Mouse (Mus musculus) MEL (cell line): Measurements from ENCODE around the gene Otor. TPM values are rescaled to one million over a fixed set of nuclear protein-coding genes. Genes with fewer than 3 reads are reported as not detected.

ENCODE experiments used
- DNase-seq: peaks from one replicate; pipeline ENCODE4 v3.0.0; 2011; ENCODE audit warnings: low read depth, low spot score
- H3K27ac ChIP-seq: 2 replicates; pipeline ENCODE4 v1.5.1; 2012; ENCODE audit warnings: low read depth, mild to moderate bottlenecking, control low read depth, low read length, moderate library complexity; ENCODE audit not compliant: control insufficient read depth
- H3K27me3 ChIP-seq, 2 experiments: fragments of 150-350 bp in 1 of 2; sonication (generic) in 1 of 2; 2 replicates each; pipeline ENCODE4 v1.6.1; 2012; ENCODE audit warnings: low read length in 2 of 2, mild to moderate bottlenecking in 2 of 2, improper control_type of control experiment in 1 of 2, moderate library complexity in 1 of 2; ENCODE audit not compliant: insufficient read depth in 2 of 2, control insufficient read depth in 1 of 2
- H3K36me3 ChIP-seq, 2 experiments: 2 replicates each; pipeline ENCODE4 v1.6.1; 2012 to 2014; ENCODE audit warnings: low read length in 2 of 2, improper control_type of control experiment in 1 of 2, inconsistent platforms in 1 of 2, mild to moderate bottlenecking in 1 of 2; ENCODE audit not compliant: insufficient read depth in 2 of 2, control insufficient read depth in 1 of 2
- H3K4me1 ChIP-seq, 2 experiments: fragments of 150-350 bp in 1 of 2; sonication (generic) in 1 of 2; 2 replicates each; pipeline ENCODE4 v1.6.1; 2012; ENCODE audit warnings: low read length in 2 of 2, improper control_type of control experiment in 1 of 2, mild to moderate bottlenecking in 1 of 2; ENCODE audit not compliant: insufficient read depth in 2 of 2, control insufficient read depth in 1 of 2
- H3K4me3 ChIP-seq, 2 experiments: fragments of 150-350 bp in 1 of 2; sonication (generic) in 1 of 2; 2 replicates each; pipeline ENCODE4 v1.5.1; 2012; ENCODE audit warnings: low read depth in 2 of 2, low read length in 2 of 2, mild to moderate bottlenecking in 2 of 2, moderate library complexity in 2 of 2, control low read depth in 1 of 2, improper control_type of control experiment in 1 of 2; ENCODE audit not compliant: control insufficient read depth in 1 of 2, insufficient read depth in 1 of 2
- H3K79me2 ChIP-seq: 2 replicates; pipeline ENCODE4 v1.6.1; 2012; ENCODE audit warnings: mild to moderate bottlenecking, low read length, moderate library complexity; ENCODE audit not compliant: control insufficient read depth, poor library complexity, insufficient read depth
- H3K9ac ChIP-seq: 2 replicates; pipeline ENCODE4 v1.6.1; 2012; ENCODE audit warnings: low read depth, mild to moderate bottlenecking, control low read depth, low read length, moderate library complexity; ENCODE audit not compliant: control insufficient read depth, poor library complexity, severe bottlenecking
- H3K9me3 ChIP-seq: fragments of 150-350 bp; sonication (generic); replicated peaks from 2 replicates; pipeline ENCODE4 v1.6.1; 2012; ENCODE audit warnings: mild to moderate bottlenecking, low read length, improper control_type of control experiment, moderate library complexity; ENCODE audit not compliant: insufficient read depth
- CHD1 ChIP-seq: IDR thresholded peaks from 2 replicates; pipeline ENCODE4 v1.6.1; 2012; ENCODE audit warnings: low read depth, mild to moderate bottlenecking, inconsistent platforms, low read length, improper control_type of control experiment
- CHD2 ChIP-seq: IDR thresholded peaks from 2 replicates; pipeline ENCODE4 v1.6.1; 2011; ENCODE audit warnings: low read length, improper control_type of control experiment
- CTCF ChIP-seq, 3 experiments: IDR thresholded peaks in 2 of 3; conservative IDR thresholded peaks in 1 of 3; 2 replicates each; pipeline ENCODE4 v1.5.1; 2011 to 2012; ENCODE audit warnings: low read length in 3 of 3, low read depth in 2 of 3, mild to moderate bottlenecking in 2 of 3, improper control_type of control experiment in 1 of 3, inconsistent platforms in 1 of 3, mixed read lengths in 1 of 3, moderate library complexity in 1 of 3; ENCODE audit not compliant: control insufficient read depth in 1 of 3, insufficient read depth in 1 of 3, poor library complexity in 1 of 3, severe bottlenecking in 1 of 3
- E2F4 ChIP-seq: IDR thresholded peaks from 2 replicates; pipeline ENCODE4 v1.6.1; 2011; ENCODE audit warnings: low read depth, low read length, improper control_type of control experiment, borderline replicate concordance
- ELF1 ChIP-seq: IDR thresholded peaks from 2 replicates; pipeline ENCODE4 v1.6.1; 2014; ENCODE audit warnings: low read depth, mild to moderate bottlenecking, inconsistent platforms, low read length, improper control_type of control experiment, moderate library complexity
- EP300 ChIP-seq, 2 experiments: IDR thresholded peaks; 2 replicates each; pipeline ENCODE4 v1.6.1; 2011; ENCODE audit warnings: improper control_type of control experiment in 2 of 2, low read length in 2 of 2, low read depth in 1 of 2, mild to moderate bottlenecking in 1 of 2
- GABPA ChIP-seq: IDR thresholded peaks from 2 replicates; pipeline ENCODE4 v1.6.1; 2012; ENCODE audit warnings: low read depth, mild to moderate bottlenecking, inconsistent platforms, low read length, improper control_type of control experiment, moderate library complexity
- HCFC1 ChIP-seq: IDR thresholded peaks from 2 replicates; pipeline ENCODE4 v1.6.1; 2012; ENCODE audit warnings: low read depth, mild to moderate bottlenecking, inconsistent platforms, low read length, improper control_type of control experiment, moderate library complexity
- JUND ChIP-seq: IDR thresholded peaks from 2 replicates; pipeline ENCODE4 v1.6.1; 2011; ENCODE audit warnings: low read depth, mild to moderate bottlenecking, improper control_type of control experiment, low read length
- KAT2A ChIP-seq: conservative IDR thresholded peaks from 2 replicates; pipeline ENCODE4 v1.6.1; 2012; ENCODE audit warnings: low read depth, low read length, improper control_type of control experiment, inconsistent platforms
- MAFK ChIP-seq: IDR thresholded peaks from 2 replicates; pipeline ENCODE4 v1.6.1; 2011; ENCODE audit warnings: low read depth, mild to moderate bottlenecking, low read length, improper control_type of control experiment, borderline replicate concordance
- MAX ChIP-seq: IDR thresholded peaks from 2 replicates; pipeline ENCODE4 v1.6.1; 2011; ENCODE audit warnings: low read length, improper control_type of control experiment
- MEF2A ChIP-seq: IDR thresholded peaks from 2 replicates; pipeline ENCODE4 v1.6.1; 2014; ENCODE audit warnings: low read depth, mild to moderate bottlenecking, inconsistent platforms, low read length, improper control_type of control experiment; ENCODE audit not compliant: poor library complexity, insufficient replicate concordance, severe bottlenecking; ENCODE audit errors: extremely low read depth
- MXI1 ChIP-seq: IDR thresholded peaks from 2 replicates; pipeline ENCODE4 v1.6.1; 2011; ENCODE audit warnings: mild to moderate bottlenecking, low read depth, low read length, improper control_type of control experiment
- MYB ChIP-seq: IDR thresholded peaks from 2 replicates; pipeline ENCODE4 v1.6.1; 2011; ENCODE audit warnings: mild to moderate bottlenecking, low read depth, low read length, improper control_type of control experiment
- NELFE ChIP-seq: IDR thresholded peaks from 2 replicates; pipeline ENCODE4 v1.6.1; 2011; ENCODE audit warnings: low read depth, low read length, improper control_type of control experiment
- POLR2AphosphoS2 ChIP-seq: IDR thresholded peaks from 2 replicates; pipeline ENCODE4 v1.6.1; 2011; ENCODE audit warnings: low read length, improper control_type of control experiment
- RAD21 ChIP-seq: IDR thresholded peaks from 2 replicates; pipeline ENCODE4 v1.6.1; 2011; ENCODE audit warnings: mild to moderate bottlenecking, low read depth, low read length, improper control_type of control experiment
- SIN3A ChIP-seq: IDR thresholded peaks from 2 replicates; pipeline ENCODE4 v1.6.1; 2012; ENCODE audit warnings: low read length, improper control_type of control experiment, inconsistent platforms
- SMC3 ChIP-seq: IDR thresholded peaks from 2 replicates; pipeline ENCODE4 v1.6.1; 2011; ENCODE audit warnings: low read depth, low read length, improper control_type of control experiment
- TCF12 ChIP-seq: IDR thresholded peaks from 2 replicates; pipeline ENCODE4 v1.6.1; 2014; ENCODE audit warnings: low read depth, mild to moderate bottlenecking, inconsistent platforms, low read length, improper control_type of control experiment, moderate library complexity
- UBTF ChIP-seq: IDR thresholded peaks from 2 replicates; pipeline ENCODE4 v1.6.1; 2012; ENCODE audit warnings: low read depth, mild to moderate bottlenecking, inconsistent platforms, low read length, improper control_type of control experiment, moderate library complexity, borderline replicate concordance; ENCODE audit not compliant: insufficient read depth
- USF2 ChIP-seq, 2 experiments: IDR thresholded peaks; 2 replicates each; pipeline ENCODE4 v1.6.1; 2011 to 2012; ENCODE audit warnings: improper control_type of control experiment in 2 of 2, low read length in 2 of 2, borderline replicate concordance in 1 of 2, inconsistent platforms in 1 of 2, low read depth in 1 of 2, mild to moderate bottlenecking in 1 of 2; ENCODE audit not compliant: insufficient read depth in 1 of 2
- ZC3H11A ChIP-seq: IDR thresholded peaks from 2 replicates; pipeline ENCODE4 v1.6.1; 2012; ENCODE audit warnings: low read depth, mild to moderate bottlenecking, inconsistent platforms, low read length, improper control_type of control experiment
- ZKSCAN1 ChIP-seq: IDR thresholded peaks from 2 replicates; pipeline ENCODE4 v1.6.1; 2012; ENCODE audit warnings: low read depth, mild to moderate bottlenecking, inconsistent platforms, low read length, improper control_type of control experiment, moderate library complexity
- ZMIZ1 ChIP-seq: IDR thresholded peaks from 2 replicates; pipeline ENCODE4 v1.6.1; 2012; ENCODE audit warnings: low read depth, mild to moderate bottlenecking, inconsistent platforms, low read length, improper control_type of control experiment, moderate library complexity
- ZNF384 ChIP-seq: IDR thresholded peaks from 2 replicates; pipeline ENCODE4 v1.6.1; 2012; ENCODE audit warnings: low read depth, mild to moderate bottlenecking, inconsistent platforms, low read length, improper control_type of control experiment
- polyA plus RNA-seq, 2 experiments: library from polyadenylated mRNA; stranded (reverse) in 1 of 2; unstranded in 1 of 2; fragments of >175 nt in 1 of 2; fragments of >200 nt in 1 of 2; gene quantifications; 2 replicates each; pipeline versions ENCODE4 v1.2.1 to v1.2.4; 2012; ENCODE audit warnings: low replicate concordance in 2 of 2, low read depth in 1 of 2; ENCODE audit not compliant: insufficient read length in 2 of 2, insufficient read depth in 1 of 2, missing spikeins in 1 of 2
- total RNA-seq: library from RNA; depleted of rRNA; stranded (reverse); fragments of 300-350 nt; gene quantifications from 2 replicates; pipeline ENCODE4 v1.2.3, GENCODE M21; 2012

Gene Otor
- total and polyA plus RNA-seq, 3 experiments: not detected

- peak; percentile 47 for DNase-seq
- Histone ChIP-seq H3K9me3 (no peaks in the 10 kb centered on the region), H3K4me1 (no peaks in the 10 kb centered on the region), H3K9ac (no peak overlapping the region), H3K4me3 (no peak overlapping the region), H3K79me2 (no peaks in the 10 kb centered on the region), H3K36me3 (no peaks in the 10 kb centered on the region), H3K27me3 (no peaks in the 10 kb centered on the region), H3K27ac (no peak overlapping the region)
- TF ChIP-seq TCF12: no peak
- TF ChIP-seq SMC3: peak; percentile 61
- no peak for TF ChIP-seq ZMIZ1
- TF ChIP-seq ZC3H11A: 0 out of 2 replicates have a peak, but pooled peaks have one; percentile 37
- no peak for TF ChIP-seq CHD2
- no peak for TF ChIP-seq SIN3A
- no peak for TF ChIP-seq HCFC1
- TF ChIP-seq GABPA: no peak
- no peak for TF ChIP-seq MEF2A
- no peak for TF ChIP-seq MYB
- no peak for TF ChIP-seq E2F4
- TF ChIP-seq KAT2A: no peak
- TF ChIP-seq RAD21: peak; percentile 77
- no peak for TF ChIP-seq MAFK
- no peak for TF ChIP-seq CHD1
- no peak for TF ChIP-seq NELFE
- no peak for TF ChIP-seq POLR2AphosphoS2
- no peak for TF ChIP-seq USF2 (IDR thresholded peaks at IDR 0.05; ENCODE audit: borderline replicate concordance in 1 of 2, insufficient read depth in 1 of 2, low read depth in 1 of 2, low read length in 2 of 2)
- TF ChIP-seq JUND: no peak
- TF ChIP-seq ZKSCAN1: no peak
- no peak for TF ChIP-seq EP300 (IDR thresholded peaks at IDR 0.05; ENCODE audit: low read depth in 1 of 2, low read length in 2 of 2)
- TF ChIP-seq MAX: no peak
- TF ChIP-seq CTCF (IDR thresholded peaks at IDR 0.05 in 2 of 3, conservative IDR thresholded peaks at IDR 0.05 in 1 of 3; ENCODE audit: control insufficient read depth in 1 of 3, insufficient read depth in 1 of 3, low read depth in 2 of 3, low read length in 3 of 3, poor library complexity in 1 of 3, severe bottlenecking in 1 of 3): peak in 2 of 3 experiments; percentile 14 to 63; a peak in 3 of 6 replicates
- no peak for TF ChIP-seq ELF1
- TF ChIP-seq MXI1: no peak
- no peak for TF ChIP-seq ZNF384
- TF ChIP-seq UBTF: no peak
These were observed 35.6 kb downstream of the Otor start for GRCm38 (mm10) chr2:143113859-143114258.
